In genomic region chr2:160667259-160667658, GRCm38 (mm10) we compare ENCODE assay signal across 23 mouse cellular contexts. TPM values are rescaled to one million over a fixed set of nuclear protein-coding genes. Genes with fewer than 3 reads are reported as not detected.
DNase-seq lines count a peak whose midpoint lies in the region; ATAC-seq and TF ChIP-seq lines count a peak whose summit lies in the region.
"Had no signal": no experiment of that assay in that cellular context is flagged by ENCODE, and none has a peak within 500 bp of the region (broad histone marks: within the 10 kb centered on the region; RNA-seq: fewer than 3 reads in every experiment).

No protein-coding gene starts in this region.

- TF ChIP-seq CTCF in G1E (IDR thresholded peaks at IDR 0.05; ENCODE audit: low read depth, low read length) = no peak

- peaks cover 17% of the 10 kb centered on the region for H3K4me1 ChIP-seq in G1E (ENCODE audit: insufficient read depth, low read depth, low read length)
- H3K4me1 ChIP-seq in liver, embryonic 11.5 days (replicated peaks; ENCODE audit: control insufficient read depth, insufficient read depth, low read length) = no peaks in the 10 kb centered on the region
- H3K4me1 ChIP-seq in megakaryocyte, embryonic 14.5 days = peaks cover 74% of the 10 kb centered on the region
- H3K4me1 ChIP-seq: embryonic facial prominence, embryonic 15.5 days; forebrain, embryonic 10.5 days; neural tube, embryonic 12.5 days had no signal

- 60% methylated on average over 4 of the region's 4 CpGs for WGBS in liver, embryonic 11.5 days

- ATAC-seq in G1E (ENCODE audit: extremely low read depth, insufficient number of reproducible peaks, low FRiP score, poor library complexity, severe bottlenecking) = peak; percentile 70
- ATAC-seq in liver, embryonic 11.5 days (replicated peaks; ENCODE audit: low FRiP score) = peak; percentile 46; the same call in 1 of the 2 replicates
- ATAC-seq: hindbrain, postnatal 0 days had no signal

- no peak overlapping the region for H3K27ac ChIP-seq in liver, embryonic 11.5 days (ENCODE audit: low read depth, low read length)
- H3K27ac ChIP-seq: embryonic facial prominence, embryonic 15.5 days; forebrain, embryonic 10.5 days; heart, embryonic 13.5 days; hindbrain, postnatal 0 days; neural tube, embryonic 12.5 days had no signal

- H3K27me3 ChIP-seq in G1E (ENCODE audit: insufficient read depth, low read length) = no peaks in the 10 kb centered on the region
- H3K27me3 ChIP-seq in liver, embryonic 11.5 days (replicated peaks; ENCODE audit: control insufficient read depth, insufficient read depth, low read length) = no peaks in the 10 kb centered on the region
- H3K27me3 ChIP-seq in megakaryocyte, embryonic 14.5 days (replicated peaks) = no peaks in the 10 kb centered on the region
- H3K27me3 ChIP-seq: embryonic facial prominence, embryonic 15.5 days; heart, embryonic 13.5 days; neural tube, embryonic 12.5 days had no signal

- H3K36me3 ChIP-seq in G1E (replicated peaks) = peaks cover 29% of the 10 kb centered on the region
- peaks cover 7% of the 10 kb centered on the region for H3K36me3 ChIP-seq in liver, embryonic 11.5 days (ENCODE audit: control insufficient read depth, insufficient read depth, low read length)
- peaks cover 59% of the 10 kb centered on the region for H3K36me3 ChIP-seq in megakaryocyte, embryonic 14.5 days (replicated peaks; ENCODE audit: low read length)

- H3K4me2 ChIP-seq in liver, embryonic 11.5 days = no peak overlapping the region
- H3K4me2 ChIP-seq: embryonic facial prominence, embryonic 15.5 days; heart, embryonic 13.5 days; neural tube, embryonic 12.5 days had no signal

- no peak overlapping the region for H3K4me3 ChIP-seq in G1E (ENCODE audit: low read depth, low read length)
- no peak overlapping the region for H3K4me3 ChIP-seq in liver, embryonic 11.5 days (ENCODE audit: low read depth, low read length)
- peak overlapping the region; percentile 44 for H3K4me3 ChIP-seq in megakaryocyte, embryonic 14.5 days (replicated peaks)
- H3K4me3 ChIP-seq: embryonic facial prominence, embryonic 15.5 days; forebrain, embryonic 10.5 days; heart, embryonic 13.5 days; neural tube, embryonic 12.5 days had no signal

- DNase-seq in 416B (ENCODE audit: low read depth) (peak; percentile 70), G1E (ENCODE audit: low spot score) (no peak)
- DNase-seq in liver, embryonic 11.5 days (ENCODE audit: low spot score) = no peak
- no peak for DNase-seq in kidney, postnatal 14 days
- DNase-seq in adrenal gland, adult 2 months = no peak
- no peak for DNase-seq in heart, adult 8-10 months (ENCODE audit: low spot score)
- DNase-seq in urinary bladder, adult 2 months (ENCODE audit: low spot score) = no peak
- DNase-seq: adrenal gland, postnatal 10 days; cerebellum, adult 9-10 months; gastrocnemius, postnatal 14 days; heart, postnatal 36 days; kidney, adult 11 months; kidney, postnatal 25 days; lung, postnatal 10 days; midbrain, embryonic 14.5 days; right cerebral cortex, postnatal 14 days; thymus, postnatal 36 days had no signal

- H3K9ac ChIP-seq in liver, embryonic 11.5 days (ENCODE audit: low read depth, low read length) = no peak overlapping the region
- H3K9ac ChIP-seq: embryonic facial prominence, embryonic 15.5 days; heart, embryonic 13.5 days; neural tube, embryonic 12.5 days had no signal

- H3K9me3 ChIP-seq in G1E (replicated peaks) = no peaks in the 10 kb centered on the region
- H3K9me3 ChIP-seq in liver, embryonic 11.5 days (ENCODE audit: control insufficient read depth, low read length) = no peaks in the 10 kb centered on the region
- H3K9me3 ChIP-seq in megakaryocyte, embryonic 14.5 days = no peaks in the 10 kb centered on the region
- H3K9me3 ChIP-seq: embryonic facial prominence, embryonic 15.5 days; forebrain, embryonic 10.5 days; heart, embryonic 13.5 days; neural tube, embryonic 12.5 days had no signal

RNA-seq across cellular contexts. Expression of gene Top1, which starts 21.6 kb away (rescaled TPM):
- 184 and 198 TPM in 2 replicates for total RNA-seq in G1E (2014; fragmentation: Nextera tagmentation)
- 114 and 136 TPM in 2 replicates for total RNA-seq in G1E (2017)
- polyA plus RNA-seq in G1E (2012) = 95.8 and 113 TPM in 2 replicates
- polyA plus RNA-seq in liver, embryonic 11.5 days (2014; fragmentation: Nextera tagmentation; extraction: Ambion mirVana) = 84.1 and 89.8 TPM in 2 replicates
- polyA plus RNA-seq in megakaryocyte, embryonic 14.5 days (2012; ENCODE audit: insufficient read depth, low replicate concordance) = 43.0 and 107 TPM in 2 replicates
- total RNA-seq in adrenal gland, adult 2 months (2021) = 100 to 1,000 TPM in 1 of 2 experiments, 10 to 100 TPM in 1; 61.4 to 104 TPM
- 46.1 and 66.4 TPM in 2 replicates for polyA plus RNA-seq in adrenal gland, adult 2 months (2012; rRNA removed)
- total RNA-seq in heart, adult 8-10 months (2022) = 10 to 100 TPM; 39.8 to 46.9 (median 43.0) TPM
- 23.6 and 30.7 TPM in 2 replicates for polyA plus RNA-seq in urinary bladder, adult 2 months (2012; rRNA removed)
